Mouse (Mus musculus): ENCODE measurements around the gene Cpsf4l. TPM values are rescaled to one million over a fixed set of nuclear protein-coding genes. Genes with fewer than 3 reads are reported as not detected.

Gene Cpsf4l
- not detected for total RNA-seq (2021)

- intact Hi-C loops (cut with DNase I), result loop anchor here (10.0 kb wide), 1 partner anchor 355 kb away; the partner anchor contains the start of gene Sdk2
- DNase-seq (ENCODE audit: extremely low spot score in 1 of 2, low spot score in 2 of 2), result no peak
Measured at GRCm38 (mm10) chr11:113709731-113710256, at the start of gene Cpsf4l. Cpsf4l (minus strand) TSS chr11:113710017.

GRCm38 (mm10) chr11:113758851-113759250 lies 49.0 kb upstream of the Cpsf4l start:
- no peak for DNase-seq (ENCODE audit: extremely low spot score in 1 of 2, low spot score in 2 of 2)
- intact Hi-C loops (cut with DNase I), result no loop called here

DNA sequence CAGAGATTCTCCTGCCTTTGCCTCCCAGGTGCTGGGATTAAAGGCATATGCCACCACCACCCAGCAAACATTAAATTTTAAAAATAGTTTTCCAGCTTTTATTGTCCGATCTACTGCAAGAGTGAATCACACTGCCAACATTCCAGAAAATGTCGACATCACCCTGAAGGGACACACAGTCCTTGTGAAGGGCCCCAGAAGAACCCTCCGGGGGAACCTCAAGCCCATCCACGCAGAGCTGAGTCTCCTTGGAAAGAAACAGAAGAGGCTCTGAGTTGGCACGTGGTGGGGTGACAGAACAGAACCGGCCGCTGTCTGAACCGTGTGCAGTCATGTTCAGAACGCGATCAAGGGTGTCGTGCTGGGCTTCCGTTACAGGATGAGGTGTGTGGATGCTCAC lies 46.8 kb upstream of the Cpsf4l start:
- intact Hi-C loops (cut with DNase I), result no loop called here
- DNase-seq (ENCODE audit: extremely low spot score in 1 of 2, low spot score in 2 of 2), result no peak

DNA sequence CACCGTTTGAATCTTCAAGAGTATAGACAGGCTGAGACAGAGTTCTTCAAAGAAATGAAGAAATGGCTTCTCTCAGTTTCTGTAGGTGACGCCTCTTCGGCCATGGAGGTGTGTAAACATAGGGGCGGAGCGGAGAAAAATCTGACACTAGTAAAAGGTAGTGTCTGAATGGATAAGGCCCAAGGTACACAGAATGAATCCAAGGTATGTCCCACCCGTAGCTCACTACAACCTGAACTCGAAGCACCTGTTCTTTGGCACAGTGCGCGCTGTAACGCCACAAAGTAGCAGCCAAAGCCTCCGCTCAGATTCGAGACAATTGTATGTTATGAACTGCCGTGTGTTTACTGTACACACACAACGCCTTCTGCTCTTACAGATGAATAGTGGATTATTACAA lies 46.1 kb upstream of the Cpsf4l start:
- intact Hi-C loops (cut with DNase I), result no loop called here
- no peak for DNase-seq (ENCODE audit: extremely low spot score in 1 of 2, low spot score in 2 of 2)

- intact Hi-C loops (cut with DNase I), result loop anchor here (5.0 kb wide), 2 partner anchors 32 to 52 kb away; no protein-coding TSS in a partner anchor
- no peak for DNase-seq (ENCODE audit: extremely low spot score in 1 of 2, low spot score in 2 of 2)
Measured at GRCm38 (mm10) chr11:113754845-113755244, 45.0 kb upstream of the Cpsf4l start.

GRCm38 (mm10) chr11:113752685-113753430 lies 43.0 kb upstream of the Cpsf4l start:
- no peak for DNase-seq (ENCODE audit: extremely low spot score in 1 of 2, low spot score in 2 of 2)
- intact Hi-C loops (cut with DNase I), result loop anchor here (5.0 kb wide), 2 partner anchors 34 to 54 kb away; no protein-coding TSS in a partner anchor

DNA sequence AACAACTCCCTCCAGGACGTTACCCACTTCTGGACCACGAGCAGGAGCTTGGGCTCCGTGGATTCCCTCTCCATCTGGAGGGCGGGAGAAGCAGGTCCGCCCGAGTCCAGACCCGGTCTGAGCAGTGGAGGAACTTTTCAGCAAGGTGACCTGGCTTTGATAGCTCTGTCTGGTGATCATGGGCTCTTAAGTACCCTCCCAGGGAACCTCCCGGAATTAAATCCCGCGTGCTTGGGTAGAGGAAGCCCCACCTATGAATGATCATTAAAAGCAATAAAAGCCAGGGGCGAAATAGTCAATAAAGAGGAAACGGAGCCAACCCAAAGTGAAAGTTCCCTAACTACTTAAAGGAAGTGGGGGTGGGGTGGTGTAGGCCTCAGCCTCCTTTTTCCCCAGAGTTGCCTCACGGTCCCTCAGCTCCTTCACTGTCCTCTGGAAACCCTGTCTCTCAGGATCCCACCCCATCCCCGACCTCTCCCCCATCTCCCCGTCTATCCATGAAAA lies 42.4 kb upstream of the Cpsf4l start:
- intact Hi-C loops (cut with DNase I), result loop anchor here (5.0 kb wide), 2 partner anchors 35 to 55 kb away; no protein-coding TSS in a partner anchor
- DNase-seq (ENCODE audit: extremely low spot score in 1 of 2, low spot score in 2 of 2), result no peak

- intact Hi-C loops (cut with DNase I), result loop anchor here (5.0 kb wide), 2 partner anchors 36 to 56 kb away; no protein-coding TSS in a partner anchor
Measured at GRCm38 (mm10) chr11:113751484-113752084, 41.8 kb upstream of the Cpsf4l start, which contains the start of gene Cdc42ep4. Cdc42ep4 (minus strand) TSS chr11:113751881.

DNA sequence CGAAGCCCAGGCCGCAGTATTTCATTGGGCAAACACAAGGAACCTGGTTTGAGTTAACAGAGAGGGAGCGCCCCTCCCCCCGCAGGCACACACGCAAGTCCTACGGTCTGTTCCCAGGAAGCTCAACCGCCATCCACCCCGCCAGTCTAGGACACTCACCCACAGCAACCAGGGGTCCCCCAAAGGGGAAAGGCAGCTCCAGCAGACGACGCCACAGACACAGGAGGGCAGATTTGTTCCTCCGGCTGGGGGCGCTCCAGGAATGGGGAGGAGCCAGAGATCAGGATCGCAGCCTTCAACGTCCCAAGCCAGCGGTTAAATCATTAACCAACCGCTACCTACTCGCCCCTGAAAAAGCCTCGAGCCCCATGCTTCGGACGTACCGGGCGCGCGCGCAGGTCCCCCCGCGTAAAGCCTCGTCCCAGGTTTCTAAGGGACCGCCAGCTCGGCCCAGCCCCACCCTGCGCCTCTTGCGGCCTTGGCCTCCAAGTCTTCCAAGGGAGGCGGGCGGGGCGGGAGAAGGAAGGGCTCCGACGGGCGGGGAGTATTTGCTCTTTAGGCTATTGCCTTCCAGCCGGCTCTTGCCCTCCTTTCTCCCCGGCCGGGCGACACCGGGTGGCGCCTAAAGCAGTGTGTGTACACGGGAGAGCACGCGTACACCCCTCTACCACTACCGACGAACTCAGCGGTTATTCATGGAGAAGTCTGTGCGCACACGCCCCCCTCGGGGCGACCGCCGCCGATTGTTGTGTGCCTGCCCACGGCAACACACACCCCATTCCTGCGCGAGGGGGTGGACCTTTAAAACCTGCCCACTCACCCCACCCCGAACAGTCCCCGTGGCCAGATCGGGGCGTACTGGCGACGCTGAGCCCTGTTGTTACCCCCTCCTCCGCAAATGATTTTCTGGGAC lies 41.0 kb upstream of the Cpsf4l start:
- DNase-seq (ENCODE audit: extremely low spot score in 1 of 2, low spot score in 2 of 2), result peak; percentile 51 to 87
- intact Hi-C loops (cut with DNase I), result loop anchor here (5.0 kb wide), 2 partner anchors 36 to 56 kb away; no protein-coding TSS in a partner anchor

More at GRCm38 (mm10) chr11:113751484-113752084, 41.8 kb upstream of the Cpsf4l start, which contains the start of gene Cdc42ep4:
- DNase-seq (ENCODE audit: extremely low spot score in 1 of 2, low spot score in 2 of 2), result peak; percentile 76 to 91

- intact Hi-C loops (cut with DNase I), result loop anchor here (5.0 kb wide), 2 partner anchors 37 to 57 kb away; no protein-coding TSS in a partner anchor
- peak in 1 of 2 experiments; percentile 42 for DNase-seq (ENCODE audit: extremely low spot score in 1 of 2, low spot score in 2 of 2)
Measured at GRCm38 (mm10) chr11:113749749-113750351, 40.0 kb upstream of the Cpsf4l start.

- peak in 1 of 2 experiments; percentile 63 for DNase-seq (ENCODE audit: extremely low spot score in 1 of 2, low spot score in 2 of 2)
- intact Hi-C loops (cut with DNase I), result no loop called here
Measured at GRCm38 (mm10) chr11:113748797-113749521, 39.1 kb upstream of the Cpsf4l start.

- intact Hi-C loops (cut with DNase I), result no loop called here
- DNase-seq (ENCODE audit: extremely low spot score in 1 of 2, low spot score in 2 of 2), result no peak
Measured at GRCm38 (mm10) chr11:113747725-113748380, 38.0 kb upstream of the Cpsf4l start.

- intact Hi-C loops (cut with DNase I), result no loop called here
- DNase-seq (ENCODE audit: extremely low spot score in 1 of 2, low spot score in 2 of 2), result peak in 1 of 2 experiments; percentile 76
Measured at GRCm38 (mm10) chr11:113747056-113747455, 37.2 kb upstream of the Cpsf4l start.

GRCm38 (mm10) chr11:113745961-113746360 lies 36.1 kb upstream of the Cpsf4l start:
- DNase-seq (ENCODE audit: extremely low spot score in 1 of 2, low spot score in 2 of 2), result no peak
- intact Hi-C loops (cut with DNase I), result no loop called here

DNA sequence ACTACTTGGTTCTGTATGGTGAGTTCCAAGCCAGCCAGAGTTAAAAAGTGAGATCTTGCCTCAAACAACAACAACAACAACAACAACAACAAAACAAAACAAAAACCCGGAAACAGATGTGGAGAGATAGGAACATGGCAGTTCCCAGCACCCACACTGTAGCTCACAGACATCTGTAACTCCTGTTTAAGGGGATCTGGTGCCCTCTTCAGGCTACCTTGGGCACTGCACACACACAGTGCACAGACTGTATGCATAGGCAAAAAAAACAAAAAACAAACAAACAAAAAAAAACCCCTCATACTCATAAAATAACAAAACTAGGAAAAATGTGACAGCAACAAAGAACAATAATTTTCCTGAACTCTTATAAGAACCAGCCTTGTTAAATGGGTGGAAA lies 33.2 kb upstream of the Cpsf4l start:
- intact Hi-C loops (cut with DNase I), result no loop called here
- no peak for DNase-seq (ENCODE audit: extremely low spot score in 1 of 2, low spot score in 2 of 2)

DNA sequence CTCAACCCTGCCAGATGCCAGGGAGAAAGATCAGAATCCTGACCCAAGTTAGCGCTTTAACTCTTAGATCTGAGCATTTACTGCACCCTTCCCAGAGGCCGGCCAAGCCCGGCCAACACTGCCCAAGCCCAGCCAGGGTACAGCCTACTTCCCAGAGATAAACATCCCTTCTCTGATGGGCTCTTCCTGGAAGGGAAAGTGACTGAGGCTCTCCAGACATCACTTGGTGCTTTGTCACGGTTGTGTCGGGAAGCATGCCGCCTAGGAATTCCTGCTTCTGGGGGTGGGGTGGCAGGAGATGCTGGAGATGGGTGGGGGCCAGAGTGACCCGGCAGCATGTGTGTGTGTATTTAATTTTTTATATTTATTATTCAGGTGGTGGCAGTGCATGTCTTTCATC lies 30.3 kb upstream of the Cpsf4l start:
- no peak for DNase-seq (ENCODE audit: extremely low spot score in 1 of 2, low spot score in 2 of 2)
- intact Hi-C loops (cut with DNase I), result no loop called here

DNA sequence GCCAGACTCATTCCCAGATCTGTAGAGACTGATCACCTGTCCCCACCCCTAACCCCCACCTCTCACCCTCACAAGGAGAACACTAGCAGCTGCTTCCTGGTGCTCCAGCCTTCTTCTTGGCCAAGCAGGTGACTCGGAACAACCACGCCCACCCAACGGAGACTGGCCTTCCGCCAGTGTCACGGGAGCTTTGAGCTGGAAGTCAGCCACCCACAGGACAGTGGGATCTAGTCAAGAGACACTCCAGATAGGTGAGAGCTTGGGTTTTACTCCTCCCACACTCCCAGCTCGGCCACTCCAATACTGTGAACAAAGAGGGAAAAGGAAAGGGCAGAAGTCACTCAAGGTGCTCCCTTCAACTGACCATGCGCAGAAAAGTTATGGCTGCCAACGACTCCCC lies 29.4 kb upstream of the Cpsf4l start:
- DNase-seq (ENCODE audit: extremely low spot score in 1 of 2, low spot score in 2 of 2), result peak in 1 of 2 experiments; percentile 53
- intact Hi-C loops (cut with DNase I), result no loop called here

All from left cerebral cortex, postnatal 10 days (tissue).